Mouse (Mus musculus) liver, embryonic 13.5 days (tissue): Measurements from ENCODE around the gene Arhgap11a. TPM values are rescaled to one million over a fixed set of nuclear protein-coding genes. Genes with fewer than 3 reads are reported as not detected.

ENCODE experiments used
- polyA plus RNA-seq: library from polyadenylated mRNA; unstranded; fragments of >200 nt; fragmentation: Nextera tagmentation; extraction: Ambion mirVana; gene quantifications from 2 replicates; pipeline ENCODE4 v1.2.1, GENCODE M21; 2015

The Arhgap11a gene
- polyA plus RNA-seq, 1 experiment from 2014 or later, result 17.4 TPM

Other genes with a start within 250 kb of the Arhgap11a start
- gene Grem1, start 90.0 kb downstream of the Arhgap11a start, polyA plus RNA-seq, result 0.13 TPM in 1 of 2 replicates, not detected in the other
- 0.12 and 0.21 TPM in 2 replicates for gene Scg5, start 19.5 kb downstream of the Arhgap11a start, polyA plus RNA-seq
- not detected in 2 replicates for gene Gjd2, start 165.0 kb upstream of the Arhgap11a start, polyA plus RNA-seq
- gene Actc1, start 204.9 kb upstream of the Arhgap11a start, polyA plus RNA-seq, result 25.5 and 60.0 TPM in 2 replicates